Mouse (Mus musculus) kidney, embryonic 16.5 days (tissue): ENCODE data around the gene Szrd1. TPM values are rescaled to one million over a fixed set of nuclear protein-coding genes. Genes with fewer than 3 reads are reported as not detected.

Experiments used
- ATAC-seq: fragments of 200-750 bp; cut with Nextera tagmentation; 2 replicates; pipeline ENCODE4 v1.8.0; 2017; ENCODE audit warnings: moderate TSS enrichment; ENCODE audit not compliant: low FRiP score, low TSS enrichment
- H3K27ac ChIP-seq: fragments of 300-500 bp; sonication (generic); 2 replicates; pipeline ENCODE4 v1.5.1; 2014; ENCODE audit warnings: low read length
- H3K27me3 ChIP-seq: fragments of 300-500 bp; sonication (generic); 2 replicates; pipeline ENCODE4 v1.6.1; 2014; ENCODE audit warnings: low read length, control low read depth, mixed read lengths; ENCODE audit not compliant: insufficient read depth
- H3K36me3 ChIP-seq: fragments of 300-500 bp; sonication (generic); 2 replicates; pipeline ENCODE4 v1.6.1; 2014; ENCODE audit warnings: low read length, control low read depth, mixed read lengths; ENCODE audit not compliant: insufficient read depth
- H3K4me1 ChIP-seq: fragments of 300-500 bp; sonication (generic); 2 replicates; pipeline ENCODE4 v1.6.1; 2014; ENCODE audit warnings: low read length, control low read depth, mixed read lengths; ENCODE audit not compliant: insufficient read depth
- H3K4me2 ChIP-seq: fragments of 300-500 bp; sonication (generic); replicated peaks from 2 replicates; pipeline ENCODE4 v1.6.1; 2014; ENCODE audit warnings: low read depth, low read length
- H3K4me3 ChIP-seq: fragments of 300-500 bp; sonication (generic); 2 replicates; pipeline ENCODE4 v1.5.1; 2014; ENCODE audit warnings: mild to moderate bottlenecking, low read length
- H3K9ac ChIP-seq: fragments of 300-500 bp; sonication (generic); replicated peaks from 2 replicates; pipeline ENCODE4 v1.6.1; 2014; ENCODE audit warnings: low read length
- H3K9me3 ChIP-seq: fragments of 300-500 bp; sonication (generic); 2 replicates; pipeline ENCODE4 v1.6.1; 2016; ENCODE audit warnings: low read length, control low read depth
- WGBS: fragments of 180-500 bp; shearing (Covaris S2); extraction: QIAGEN DNeasy Blood & Tissue Kit; methylation state at CpG from one replicate; pipeline ENCODE4 v1.1.7; 2014; 5-methylcytosine and 5-hydroxymethylcytosine counted together
- polyA plus RNA-seq: library from polyadenylated mRNA; unstranded; fragments of >200 nt; fragmentation: Nextera tagmentation; extraction: Ambion mirVana; gene quantifications from 2 replicates; pipeline ENCODE4 v1.2.1, GENCODE M21; 2015

The Szrd1 gene
- polyA plus RNA-seq, 1 experiment from 2014 or later, result 51.3 TPM

GRCm38 (mm10) chr4:141172121-141172520, 32.5 kb upstream of the Szrd1 start:
- WGBS, result 91% methylated on average over 8 of the region's 8 CpGs
- peaks cover 10% of the 10 kb centered on the region for H3K36me3 ChIP-seq
- no peak for ATAC-seq

GRCm38 (mm10) chr4:141167156-141167555, 27.6 kb upstream of the Szrd1 start:
- no peak overlapping the region for H3K4me3 ChIP-seq
- no peaks in the 10 kb centered on the region for H3K27me3 ChIP-seq
- 0 out of 2 replicates have a peak, but pooled peaks cover 3% of the 10 kb centered on the region for H3K9me3 ChIP-seq
- H3K9ac ChIP-seq, result no peak overlapping the region
- WGBS, result 96% methylated on average over 3 of the region's 3 CpGs
- no peaks in the 10 kb centered on the region for H3K4me1 ChIP-seq
- H3K36me3 ChIP-seq, result peaks cover 8% of the 10 kb centered on the region
- no peak overlapping the region for H3K27ac ChIP-seq
- no peak for ATAC-seq
- no peak overlapping the region for H3K4me2 ChIP-seq

More at GRCm38 (mm10) chr4:141172121-141172520, 32.5 kb upstream of the Szrd1 start:
- Histone ChIP-seq H3K4me3 (no peak overlapping the region), H3K9me3 (no peaks in the 10 kb centered on the region), H3K27me3 (no peaks in the 10 kb centered on the region), H3K4me2 (no peak overlapping the region), H3K4me1 (no peaks in the 10 kb centered on the region), H3K9ac (no peak overlapping the region), H3K27ac (no peak overlapping the region)

- H3K9ac ChIP-seq, result no peak overlapping the region
- no peaks in the 10 kb centered on the region for H3K4me1 ChIP-seq
- H3K36me3 ChIP-seq, result no peaks in the 10 kb centered on the region; the same call in 1 of the 2 replicates
- H3K4me3 ChIP-seq, result no peak overlapping the region
- WGBS, result 71% methylated on average over 8 of the region's 8 CpGs
- H3K4me2 ChIP-seq, result no peak overlapping the region
- ATAC-seq, result no peak
- 0 out of 2 replicates have a peak, but pooled peaks cover 3% of the 10 kb centered on the region for H3K9me3 ChIP-seq
- no peak overlapping the region for H3K27ac ChIP-seq
- H3K27me3 ChIP-seq, result no peaks in the 10 kb centered on the region
These were observed 26.2 kb upstream of the Szrd1 start for GRCm38 (mm10) chr4:141165744-141166292.

DNA sequence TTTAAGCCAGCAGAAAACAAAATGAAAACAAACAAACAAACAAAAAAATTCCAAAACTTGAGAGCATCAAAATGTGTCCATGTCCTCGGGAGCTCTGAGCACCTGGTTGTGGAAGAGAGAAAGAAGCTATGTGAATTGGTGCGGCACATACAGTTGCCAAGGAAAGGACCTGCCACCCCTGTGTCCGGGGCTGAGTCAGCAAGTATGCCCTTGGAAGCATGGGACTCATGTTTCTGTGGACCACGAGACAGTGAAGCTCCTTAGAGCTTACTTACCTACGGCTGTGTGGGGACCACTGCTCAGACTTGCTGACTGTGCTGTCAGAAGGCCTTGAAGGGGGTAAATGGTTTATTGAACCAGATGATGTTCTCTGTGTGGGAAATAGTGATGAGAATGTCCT, 24.2 kb upstream of the Szrd1 start:
- Histone ChIP-seq H3K27me3 (no peaks in the 10 kb centered on the region), H3K27ac (no peak overlapping the region), H3K36me3 (no peaks in the 10 kb centered on the region; the same call in 1 of the 2 replicates), H3K4me2 (no peak overlapping the region), H3K4me3 (no peak overlapping the region), H3K4me1 (peaks cover 6% of the 10 kb centered on the region), H3K9ac (no peak overlapping the region), H3K9me3 (0 out of 2 replicates have a peak, but pooled peaks cover 3% of the 10 kb centered on the region)
- WGBS, result 90% methylated on average over 5 of the region's 5 CpGs
- ATAC-seq, result no peak

- H3K4me2 ChIP-seq, result no peak overlapping the region
- no peak overlapping the region for H3K27ac ChIP-seq
- H3K9me3 ChIP-seq, result 0 out of 2 replicates have a peak, but pooled peaks cover 3% of the 10 kb centered on the region
- WGBS, result 80% methylated on average over 6 of the region's 6 CpGs
- no peaks in the 10 kb centered on the region for H3K27me3 ChIP-seq
- H3K4me3 ChIP-seq, result no peak overlapping the region
- peaks cover 6% of the 10 kb centered on the region for H3K4me1 ChIP-seq
- H3K36me3 ChIP-seq, result no peaks in the 10 kb centered on the region
- ATAC-seq, result no peak
- no peak overlapping the region for H3K9ac ChIP-seq
These were observed 22.2 kb upstream of the Szrd1 start for GRCm38 (mm10) chr4:141161699-141162208.

DNA sequence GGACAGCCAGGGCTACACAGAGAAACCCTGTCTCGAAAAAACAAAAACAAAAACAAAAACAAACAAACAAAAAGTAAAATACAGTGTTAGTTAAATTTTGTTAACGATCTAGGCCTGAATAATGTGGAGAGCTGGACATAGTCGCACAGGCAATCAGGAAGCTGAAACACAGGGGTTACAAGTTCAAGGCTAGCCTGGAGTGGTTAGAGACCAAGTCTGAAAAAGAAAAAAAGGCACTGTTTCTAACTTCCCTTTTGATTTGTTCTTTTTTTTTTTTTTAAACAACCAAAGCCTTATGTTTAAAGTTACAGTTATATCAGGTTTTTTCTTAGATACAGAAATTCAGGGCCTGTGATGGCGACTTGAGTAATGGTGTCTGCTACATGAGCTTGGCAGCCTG, 20.6 kb upstream of the Szrd1 start:
- Histone ChIP-seq H3K27me3 (no peaks in the 10 kb centered on the region), H3K9me3 (0 out of 2 replicates have a peak, but pooled peaks cover 3% of the 10 kb centered on the region), H3K27ac (no peak overlapping the region), H3K36me3 (no peaks in the 10 kb centered on the region), H3K4me2 (no peak overlapping the region), H3K4me1 (peaks cover 6% of the 10 kb centered on the region), H3K9ac (no peak overlapping the region), H3K4me3 (no peak overlapping the region)
- ATAC-seq, result no peak
- WGBS, result 76% methylated on average over 4 of the region's 4 CpGs

GRCm38 (mm10) chr4:141159666-141160065, 20.1 kb upstream of the Szrd1 start:
- no peaks in the 10 kb centered on the region for H3K27me3 ChIP-seq
- no peak overlapping the region for H3K4me2 ChIP-seq
- WGBS, result 42% methylated on average over 5 of the region's 5 CpGs
- ATAC-seq, result no peak
- H3K36me3 ChIP-seq, result no peaks in the 10 kb centered on the region
- no peak overlapping the region for H3K4me3 ChIP-seq
- 0 out of 2 replicates have a peak, but pooled peaks cover under 1% of the 10 kb centered on the region for H3K9me3 ChIP-seq
- H3K4me1 ChIP-seq, result peaks cover 6% of the 10 kb centered on the region
- H3K27ac ChIP-seq, result 0 out of 2 replicates have a peak overlapping the region, but pooled peaks have one; percentile 47
- no peak overlapping the region for H3K9ac ChIP-seq

DNA sequence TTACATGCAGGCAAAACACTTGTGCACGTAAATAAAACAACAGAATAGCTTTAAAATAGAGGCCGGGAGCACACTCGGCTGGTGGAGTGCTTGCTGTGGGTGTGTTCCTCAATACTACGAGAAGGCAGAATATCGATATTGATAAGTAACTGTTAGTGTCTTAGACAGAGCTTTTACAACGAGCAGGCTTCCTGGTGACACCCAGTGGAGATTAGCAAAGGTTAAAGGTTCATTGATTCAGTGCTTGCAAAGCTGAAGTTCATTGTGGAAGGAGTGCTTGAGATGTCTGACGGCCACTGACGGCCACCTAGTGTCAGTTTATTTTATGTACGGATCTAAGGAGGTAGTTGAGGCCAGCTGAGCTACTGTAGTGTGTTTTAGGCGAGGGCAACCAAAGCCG, 19.5 kb upstream of the Szrd1 start:
- H3K4me1 ChIP-seq, result peaks cover 6% of the 10 kb centered on the region
- H3K9me3 ChIP-seq, result no peaks in the 10 kb centered on the region
- no peaks in the 10 kb centered on the region for H3K36me3 ChIP-seq
- H3K9ac ChIP-seq, result no peak overlapping the region
- no peak for ATAC-seq
- no peaks in the 10 kb centered on the region for H3K27me3 ChIP-seq
- no peak overlapping the region for H3K4me3 ChIP-seq
- H3K27ac ChIP-seq, result 0 out of 2 replicates have a peak overlapping the region, but pooled peaks have one; percentile 2
- no peak overlapping the region for H3K4me2 ChIP-seq
- 52% methylated on average over 11 of the region's 11 CpGs for WGBS

DNA sequence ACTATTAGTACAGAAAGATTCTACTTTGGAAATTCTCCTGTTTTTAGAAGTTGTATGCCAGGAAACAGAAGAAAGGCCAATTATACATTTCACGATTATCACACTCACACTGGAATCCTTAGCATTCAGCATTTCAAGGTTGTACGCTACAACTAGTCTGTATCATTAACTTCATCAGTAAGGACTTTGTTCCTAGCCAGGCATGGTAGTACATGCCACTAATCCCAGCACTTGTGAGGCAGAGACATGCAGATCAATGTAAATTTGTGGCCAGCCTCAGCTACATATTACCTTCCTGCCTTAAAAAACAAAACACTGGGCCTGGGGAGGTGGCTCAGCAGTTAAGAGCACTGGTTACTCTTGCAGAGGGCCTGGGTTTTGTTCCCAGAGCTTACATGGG, 19.0 kb upstream of the Szrd1 start:
- WGBS, result 83% methylated on average over 2 of the region's 2 CpGs
- no peak for ATAC-seq

GRCm38 (mm10) chr4:141157485-141157884, 17.9 kb upstream of the Szrd1 start:
- no peak for ATAC-seq
- 69% methylated on average over 4 of the region's 4 CpGs for WGBS
- Histone ChIP-seq H3K9ac (no peak overlapping the region), H3K4me3 (no peak overlapping the region), H3K4me1 (peaks cover 6% of the 10 kb centered on the region), H3K9me3 (no peaks in the 10 kb centered on the region), H3K27ac (no peak overlapping the region), H3K27me3 (no peaks in the 10 kb centered on the region), H3K36me3 (no peaks in the 10 kb centered on the region), H3K4me2 (no peak overlapping the region)

More for the DNA sequence above, 19.0 kb upstream of the Szrd1 start:
- Histone ChIP-seq H3K27ac (0 out of 2 replicates have a peak overlapping the region, but pooled peaks have one; percentile 2), H3K27me3 (no peaks in the 10 kb centered on the region), H3K36me3 (no peaks in the 10 kb centered on the region), H3K9ac (no peak overlapping the region), H3K4me3 (no peak overlapping the region), H3K4me1 (peaks cover 6% of the 10 kb centered on the region), H3K9me3 (no peaks in the 10 kb centered on the region), H3K4me2 (no peak overlapping the region)
